Mouse (Mus musculus) C2C12 (cell line): ENCODE results near the gene Neu2. TPM values are rescaled to one million over a fixed set of nuclear protein-coding genes. Genes with fewer than 3 reads are reported as not detected.

Experiments used
- H3K27me3 ChIP-seq: one replicate; pipeline ENCODE4 v1.6.1; 2011; ENCODE audit not compliant: control insufficient read depth, insufficient read depth, insufficient read length
- H3K36me3 ChIP-seq: one replicate; pipeline ENCODE4 v1.6.1; 2011; ENCODE audit not compliant: control insufficient read depth, insufficient read depth
- H3K4me3 ChIP-seq: one replicate; pipeline ENCODE4 v1.5.1; 2011; ENCODE audit warnings: mild to moderate bottlenecking, control low read depth; ENCODE audit not compliant: poor library complexity, insufficient read depth, severe bottlenecking
- H3K79me2 ChIP-seq: one replicate; pipeline ENCODE4 v1.6.1; 2011; ENCODE audit not compliant: control insufficient read depth, insufficient read depth
- H3K79me3 ChIP-seq: one replicate; pipeline ENCODE4 v1.6.1; 2011; ENCODE audit warnings: low read depth, control low read depth
- H3ac ChIP-seq: one replicate; pipeline ENCODE3; 2011; ENCODE audit warnings: low read depth; ENCODE audit not compliant: control insufficient read depth, insufficient read length
- CEBPB ChIP-seq: IDR thresholded peaks from one replicate; pipeline ENCODE4 v1.6.1; 2011; ENCODE audit warnings: low read depth, mild to moderate bottlenecking, control low read depth, moderate library complexity
- CTCF ChIP-seq: IDR thresholded peaks from one replicate; pipeline ENCODE4 v1.5.1; 2011; ENCODE audit not compliant: control insufficient read depth, insufficient read depth, insufficient read length
- FOSL1 ChIP-seq: IDR thresholded peaks from one replicate; pipeline ENCODE4 v1.8.0; 2011; ENCODE audit warnings: mild to moderate bottlenecking, low read length; ENCODE audit not compliant: poor library complexity, insufficient read depth, severe bottlenecking
- MAX ChIP-seq: IDR thresholded peaks from one replicate; pipeline ENCODE4 v1.6.1; 2011; ENCODE audit warnings: mild to moderate bottlenecking, control low read depth
- MYOD1 ChIP-seq: IDR thresholded peaks from one replicate; pipeline ENCODE4 v1.6.1; 2011; ENCODE audit warnings: low read depth; ENCODE audit not compliant: control insufficient read depth, insufficient read length
- MYOG ChIP-seq: IDR thresholded peaks from one replicate; pipeline ENCODE4 v1.6.1; 2011; ENCODE audit not compliant: control insufficient read depth, insufficient read length; ENCODE audit errors: extremely low read depth
- USF1 ChIP-seq: IDR thresholded peaks from one replicate; pipeline ENCODE4 v1.6.1; 2011; ENCODE audit warnings: low read depth, mild to moderate bottlenecking, control low read depth, moderate library complexity
- polyA plus RNA-seq: library from polyadenylated mRNA; unstranded; fragments of >200 nt; fragmentation: generic; extraction: Trizol; gene quantifications from one replicate; pipeline ENCODE4 v1.2.1, GENCODE M21; 2012; ENCODE audit warnings: missing spikeins

Gene Neu2
- polyA plus RNA-seq, 1 experiment = not detected

DNA sequence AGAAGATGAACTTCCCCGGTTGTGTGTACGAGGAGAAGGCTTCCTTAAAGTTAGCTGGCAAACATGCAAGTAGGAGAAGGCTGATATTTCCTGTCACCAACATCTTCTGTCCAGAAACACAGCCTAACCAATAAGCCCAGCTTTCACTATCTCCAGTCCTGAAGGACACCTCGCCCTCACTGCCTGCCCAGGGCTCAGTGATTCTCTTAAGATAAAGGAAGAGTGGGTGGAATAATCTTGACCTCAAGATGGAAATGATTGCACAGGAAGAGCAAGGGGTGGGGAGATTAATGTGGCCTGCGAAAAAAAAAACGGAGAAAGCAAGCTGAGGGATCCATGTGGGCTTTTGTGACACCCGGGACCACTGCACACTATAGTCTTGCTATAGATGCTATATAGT is 136.1 kb downstream of the Neu2 start:
- TF ChIP-seq CEBPB (no peak), MAX (no peak), CTCF (no peak), MYOD1 (no peak), FOSL1 (no peak), MYOG (no peak), USF1 (no peak)
- Histone ChIP-seq H3K79me2 (no peaks in the 10 kb centered on the region), H3K79me3 (no peaks in the 10 kb centered on the region), H3ac (no peak overlapping the region), H3K4me3 (no peak overlapping the region), H3K27me3 (no peaks in the 10 kb centered on the region), H3K36me3 (no peaks in the 10 kb centered on the region)

Other genes with a start within 250 kb of the Neu2 start
- 0.25 TPM for gene Efhd1, start 245.5 kb upstream of the Neu2 start, polyA plus RNA-seq
- gene Gigyf2, start 182.9 kb upstream of the Neu2 start, polyA plus RNA-seq = 14.4 TPM
- gene Kcnj13, start 115.2 kb upstream of the Neu2 start, polyA plus RNA-seq = 0.13 TPM
- gene Snorc, start 39.6 kb upstream of the Neu2 start, polyA plus RNA-seq = not detected
- 15.6 TPM for gene Ngef, start 64.0 kb downstream of the Neu2 start, polyA plus RNA-seq
- gene Inpp5d, start 110.4 kb downstream of the Neu2 start, polyA plus RNA-seq = 0.06 TPM
- 20.1 TPM for gene Atg16l1, start 246.0 kb downstream of the Neu2 start, polyA plus RNA-seq